Mouse (Mus musculus) spleen, postnatal 36 days (tissue): ENCODE measurements around the gene Elmo1.
A peak's percentile ranks its signal among the peaks of the same experiment; 100 is the strongest.

Experiments
- DNase-seq, 2 experiments: peaks; one replicate each; pipeline ENCODE4 v3.0.0; 2022; ENCODE audit warnings: low spot score in 2 of 2, mixed read lengths in 1 of 2

Elmo1 gene

GRCm38 (mm10) chr13:20316139-20316538 lies 225.7 kb downstream of the Elmo1 start:
- no peak for DNase-seq

- no peak for DNase-seq
Measured at GRCm38 (mm10) chr13:20318615-20319219, 228.3 kb downstream of the Elmo1 start.

GRCm38 (mm10) chr13:20320232-20320631 lies 229.8 kb downstream of the Elmo1 start:
- DNase-seq: no peak

GRCm38 (mm10) chr13:20323478-20323877 lies 233.1 kb downstream of the Elmo1 start:
- no peak for DNase-seq

- no peak for DNase-seq
Measured at GRCm38 (mm10) chr13:20327064-20327463, 236.7 kb downstream of the Elmo1 start.

GRCm38 (mm10) chr13:20327975-20328374 lies 237.6 kb downstream of the Elmo1 start:
- DNase-seq: no peak

- DNase-seq: no peak
Measured at GRCm38 (mm10) chr13:20328672-20329071, 238.3 kb downstream of the Elmo1 start.

GRCm38 (mm10) chr13:20330954-20331353 lies 240.6 kb downstream of the Elmo1 start:
- no peak for DNase-seq

- DNase-seq: no peak
Measured at GRCm38 (mm10) chr13:20335051-20335888, 244.9 kb downstream of the Elmo1 start.

- no peak for DNase-seq
Measured at GRCm38 (mm10) chr13:20335889-20336497, 245.6 kb downstream of the Elmo1 start.

GRCm38 (mm10) chr13:20342881-20343280 lies 252.5 kb downstream of the Elmo1 start:
- DNase-seq: no peak

- DNase-seq: no peak
Measured at GRCm38 (mm10) chr13:20349754-20350153, 259.4 kb downstream of the Elmo1 start.

- no peak for DNase-seq
Measured at GRCm38 (mm10) chr13:20352631-20353030, 262.2 kb downstream of the Elmo1 start.

GRCm38 (mm10) chr13:20353862-20354603 lies 263.6 kb downstream of the Elmo1 start:
- no peak for DNase-seq

- no peak for DNase-seq
Measured at GRCm38 (mm10) chr13:20354604-20354999, 264.2 kb downstream of the Elmo1 start.

- no peak for DNase-seq
Measured at GRCm38 (mm10) chr13:20362541-20362940, 272.1 kb downstream of the Elmo1 start.

- no peak for DNase-seq
Measured at GRCm38 (mm10) chr13:20365828-20366593, 275.6 kb downstream of the Elmo1 start.

- no peak for DNase-seq
Measured at GRCm38 (mm10) chr13:20370036-20370802, 279.8 kb downstream of the Elmo1 start.

GRCm38 (mm10) chr13:20371501-20371900 lies 281.1 kb downstream of the Elmo1 start:
- peak; percentile 63 to 64 for DNase-seq

- no peak for DNase-seq
Measured at GRCm38 (mm10) chr13:20372335-20372734, 281.9 kb downstream of the Elmo1 start.

GRCm38 (mm10) chr13:20378869-20379268 lies 288.5 kb downstream of the Elmo1 start:
- no peak for DNase-seq
